Mouse (Mus musculus) forelimb bud, embryonic 11.5 days (tissue): ENCODE data around the gene Ninl.
A peak's percentile ranks its signal among the peaks of the same experiment; 100 is the strongest.

ENCODE experiments used
- DNase-seq: peaks from one replicate; pipeline ENCODE4 v3.0.0-alpha.2; 2012; ENCODE audit warnings: low read depth, low spot score

Ninl gene

DNA sequence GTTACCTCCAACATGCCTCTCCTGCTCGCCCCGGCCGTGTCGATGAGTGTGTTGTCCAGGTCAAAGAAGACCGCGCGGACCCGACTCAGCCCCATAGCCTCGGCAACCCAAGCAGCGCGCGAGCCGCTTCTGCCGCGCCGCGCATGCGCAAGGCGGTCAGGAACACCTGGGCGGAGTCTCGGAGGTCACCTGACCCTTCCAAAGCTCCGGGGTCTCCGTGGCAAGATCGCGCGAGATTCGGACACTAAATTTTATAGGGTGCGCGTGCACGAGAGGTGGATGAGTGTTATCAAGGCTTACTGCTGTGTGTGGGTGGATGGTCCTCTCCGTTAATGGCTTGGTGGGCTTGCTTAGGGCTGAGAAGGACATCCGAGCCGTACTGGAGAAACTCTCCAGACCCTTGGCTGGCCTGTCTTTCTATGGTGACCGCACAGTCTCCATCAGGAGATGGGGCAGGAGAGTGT is at the start of gene Ninl, which contains the start of gene Nanp:
Gene Ninl (minus strand): TSS at position 151 of the 464 bp plus-strand sequence.
Gene Nanp (minus strand): TSS at position 167 of the 464 bp plus-strand sequence.
- peak; percentile 97 for DNase-seq

DNA sequence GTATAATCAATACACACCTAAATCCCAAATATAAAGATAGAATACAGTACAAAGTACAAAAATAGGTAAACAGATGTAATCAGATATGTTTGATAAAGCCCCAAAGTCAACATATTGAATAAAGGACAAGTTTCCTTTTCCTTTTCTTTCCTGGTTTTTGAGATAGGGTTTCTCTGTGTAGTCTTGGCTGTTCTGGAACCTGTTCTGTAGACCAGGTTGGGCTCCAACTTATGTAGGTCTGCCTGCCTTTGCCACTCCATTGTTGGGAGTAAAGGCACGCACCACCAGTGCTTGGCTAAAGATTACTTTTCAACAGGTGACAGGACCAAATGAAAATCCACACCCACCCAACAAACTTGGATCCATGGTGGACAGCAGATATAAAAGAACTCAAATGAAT is 17.5 kb upstream of the Ninl start:
- no peak for DNase-seq

DNA sequence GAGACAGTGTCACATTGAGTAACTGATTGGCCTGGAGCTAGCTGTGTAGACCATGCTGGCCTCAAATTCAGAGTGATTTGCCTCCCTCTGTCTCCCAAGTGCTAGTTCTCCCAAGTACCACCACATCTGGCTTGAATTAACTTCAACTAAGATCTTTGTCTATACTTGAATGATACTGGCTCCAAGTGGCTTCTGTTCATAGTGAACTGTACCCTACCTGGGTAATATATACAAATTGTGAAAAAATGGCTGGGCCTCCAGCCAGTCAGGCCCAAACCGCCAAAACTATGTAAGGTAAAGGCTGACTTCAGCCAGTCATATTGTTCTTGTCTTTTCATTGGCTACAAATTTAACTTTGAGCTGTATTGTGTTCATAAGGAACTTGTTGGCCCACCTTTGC is 1.2 kb upstream of the Ninl start:
- no peak for DNase-seq

DNA sequence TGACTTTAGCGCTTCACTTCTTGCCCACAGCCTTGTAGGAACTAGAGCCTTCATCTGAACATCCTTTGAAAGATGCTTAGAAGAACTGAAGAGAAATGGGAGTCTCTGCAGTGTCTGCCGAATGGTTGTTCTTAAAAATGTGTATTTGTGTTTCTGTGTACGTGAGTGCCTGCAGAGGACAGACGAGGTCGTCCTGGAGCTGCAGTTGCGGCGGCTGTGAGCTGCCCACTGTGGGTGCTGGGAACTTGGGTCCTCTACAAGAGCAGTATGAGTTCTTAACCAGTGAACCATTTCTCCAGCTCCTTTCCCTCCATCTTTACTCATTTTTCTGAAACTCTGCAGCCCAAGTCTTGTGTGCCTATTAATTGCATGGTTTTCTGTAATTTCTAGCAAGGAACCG is 544 bp upstream of the Ninl start:
- no peak for DNase-seq

DNA sequence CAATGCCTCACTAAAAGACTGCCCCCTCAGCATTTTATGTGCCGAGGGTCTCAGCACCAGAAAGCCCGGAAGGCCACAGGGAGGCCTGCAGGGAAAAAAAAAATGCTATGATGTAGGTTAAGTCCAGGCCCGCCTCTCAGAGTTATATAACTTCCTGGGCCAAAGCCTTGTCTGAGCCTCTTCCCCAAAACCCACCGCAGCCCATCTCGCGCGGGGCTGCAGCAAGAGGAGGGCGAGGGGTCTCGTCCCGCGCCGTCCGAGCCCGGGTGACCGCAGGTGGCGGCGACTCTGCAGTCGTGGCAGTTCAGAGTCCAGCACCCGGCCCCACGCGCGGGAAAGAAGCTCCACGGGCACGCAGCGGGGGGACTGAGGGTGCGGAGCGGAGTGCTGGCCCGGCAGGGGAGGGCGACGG is 365 bp downstream of the Ninl start:
- DNase-seq = peak; percentile 23

DNA sequence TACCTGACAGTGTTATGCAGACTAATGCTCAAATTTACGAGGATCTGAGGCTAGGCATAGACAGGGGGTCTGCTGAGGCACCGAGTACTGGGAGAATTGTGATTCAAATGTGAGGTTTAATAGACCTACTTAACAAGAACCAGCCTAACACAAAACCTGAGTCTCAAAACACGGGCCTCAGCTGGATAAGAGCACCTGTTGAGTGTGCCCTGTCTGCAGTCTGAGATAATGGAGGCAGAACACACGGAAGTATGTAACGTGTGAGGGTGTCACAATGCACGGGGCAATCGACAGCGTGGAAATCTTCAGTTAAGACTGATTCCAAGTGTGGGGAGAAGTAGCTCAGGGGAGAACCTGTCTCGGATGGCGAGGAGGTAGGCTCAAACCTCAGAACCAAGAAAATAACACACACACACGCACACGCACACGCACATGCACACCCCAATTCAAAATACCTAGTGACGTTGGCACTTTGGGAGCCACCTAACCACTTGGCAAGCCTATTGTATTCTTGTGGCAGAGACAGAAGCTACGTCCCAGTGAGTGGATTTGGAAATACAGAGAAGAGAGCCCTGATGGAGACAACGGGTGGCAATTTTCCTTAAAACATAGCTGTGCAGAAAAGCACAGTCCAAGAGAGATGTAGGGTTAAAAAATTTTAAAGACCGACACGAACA is 1.2 kb downstream of the Ninl start:
- no peak for DNase-seq

DNA sequence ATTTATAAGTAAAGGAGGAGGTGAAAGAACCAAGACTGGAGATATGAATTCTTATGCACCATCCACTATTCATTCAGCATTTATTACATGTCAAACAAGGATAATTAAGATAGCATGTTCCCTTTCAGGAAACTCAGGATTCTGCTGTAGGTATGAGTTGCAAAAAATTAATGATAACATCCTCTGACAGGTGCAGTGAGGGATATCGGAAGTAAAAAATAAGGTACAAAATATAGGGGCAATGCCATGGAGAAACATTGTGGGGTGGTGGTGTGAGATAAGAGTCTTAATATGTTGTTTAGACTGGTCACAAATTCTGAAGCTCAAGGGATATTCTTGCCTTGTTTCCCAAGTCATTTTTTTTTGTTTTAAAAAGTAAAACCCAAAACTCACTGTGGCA is 1.9 kb downstream of the Ninl start:
- DNase-seq = no peak

DNA sequence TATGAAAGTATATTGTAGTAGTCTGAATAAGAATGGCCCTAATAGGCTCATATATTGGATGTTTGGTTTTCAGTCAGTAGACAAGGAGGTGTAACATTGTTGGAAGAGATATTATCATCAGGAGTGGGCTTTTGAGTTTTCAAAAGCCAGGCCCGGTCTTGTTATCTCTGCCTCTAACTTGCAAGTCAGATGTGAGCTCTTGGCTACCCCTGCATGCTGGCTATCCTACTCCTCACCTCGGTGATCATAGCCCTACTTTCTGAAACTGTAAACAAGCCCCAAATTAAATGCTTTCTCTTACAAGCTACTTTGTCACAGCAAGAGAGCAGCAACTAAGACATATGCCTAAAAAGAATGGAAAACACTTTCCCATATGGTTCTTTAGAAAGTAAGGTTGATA is 2.5 kb downstream of the Ninl start:
- no peak for DNase-seq

DNA sequence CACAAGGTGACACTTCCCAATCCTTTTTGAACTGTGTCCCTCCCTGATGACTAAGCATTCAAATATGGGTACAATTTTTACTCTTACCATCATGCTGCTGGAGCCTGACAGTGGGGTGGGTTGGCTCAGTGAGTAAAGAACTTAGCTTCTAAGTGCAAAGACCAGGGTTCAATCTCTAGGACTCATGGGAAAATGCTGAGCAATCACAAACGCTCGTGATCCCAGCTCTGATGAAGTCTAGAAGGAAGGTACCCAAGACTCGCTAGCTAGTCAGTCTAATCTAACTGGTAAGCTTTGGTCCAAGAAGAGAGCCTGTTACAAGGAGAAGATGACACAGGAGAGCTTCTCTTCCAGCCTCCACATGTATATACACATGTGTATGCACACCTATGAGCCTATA is 4.7 kb downstream of the Ninl start:
- DNase-seq = no peak

DNA sequence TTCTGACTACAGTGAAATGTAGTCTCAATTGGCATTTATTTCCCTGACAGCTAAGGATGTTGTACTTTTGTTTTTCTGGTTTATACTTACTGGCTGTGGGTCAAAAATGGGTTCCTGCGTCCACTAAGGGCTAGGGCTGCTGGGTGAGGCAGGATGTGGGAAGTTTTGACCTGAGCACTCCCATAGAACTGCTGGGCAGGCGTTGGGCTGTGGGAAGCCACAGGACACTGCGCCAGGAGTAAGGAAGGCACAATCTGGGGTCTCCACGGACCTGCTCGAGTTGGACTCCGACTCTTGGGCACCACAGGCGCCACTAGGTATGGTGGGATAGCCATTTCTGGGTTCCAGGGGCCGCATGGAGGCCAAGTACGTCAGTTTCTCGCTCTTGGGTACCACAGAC is 18.0 kb downstream of the Ninl start:
- no peak for DNase-seq

DNA sequence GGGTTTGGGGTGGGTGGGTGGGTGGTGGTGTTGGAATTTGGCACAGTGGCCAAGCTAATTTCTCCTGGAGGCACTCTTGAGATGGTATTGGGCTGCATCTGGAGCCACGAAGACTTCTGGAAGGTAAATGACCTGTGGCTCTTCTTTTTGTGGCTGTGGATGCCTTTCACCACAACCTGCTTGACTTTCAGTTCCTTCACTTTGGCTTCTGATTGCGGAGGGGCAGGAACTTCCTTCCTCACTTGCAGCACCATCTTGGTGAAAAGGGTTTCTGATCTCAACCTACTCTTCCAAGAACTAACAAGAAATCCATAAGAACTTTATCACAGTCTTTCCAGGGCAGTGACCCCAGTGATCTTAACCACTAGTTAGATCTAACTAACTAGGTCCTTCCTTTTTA is 23.9 kb downstream of the Ninl start:
- no peak for DNase-seq

DNA sequence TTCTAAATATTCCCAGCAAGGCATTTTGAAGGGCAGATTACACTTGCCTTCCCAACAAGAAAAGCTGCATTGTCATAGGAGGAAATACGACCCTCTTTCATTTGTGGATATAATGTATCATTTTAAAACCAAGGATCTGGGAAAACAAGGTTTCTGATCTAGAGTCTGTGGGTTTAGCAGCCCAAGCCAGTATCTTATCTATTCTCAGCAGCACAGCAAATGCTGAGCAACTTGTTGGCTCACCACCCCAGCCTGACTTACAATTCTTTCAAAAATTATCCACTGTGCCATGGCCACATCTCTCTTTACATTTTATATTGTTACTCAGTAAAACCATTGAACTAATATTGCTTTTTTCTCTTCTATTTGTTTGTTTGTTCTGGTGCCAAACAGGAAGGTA is 27.9 kb downstream of the Ninl start:
- no peak for DNase-seq

DNA sequence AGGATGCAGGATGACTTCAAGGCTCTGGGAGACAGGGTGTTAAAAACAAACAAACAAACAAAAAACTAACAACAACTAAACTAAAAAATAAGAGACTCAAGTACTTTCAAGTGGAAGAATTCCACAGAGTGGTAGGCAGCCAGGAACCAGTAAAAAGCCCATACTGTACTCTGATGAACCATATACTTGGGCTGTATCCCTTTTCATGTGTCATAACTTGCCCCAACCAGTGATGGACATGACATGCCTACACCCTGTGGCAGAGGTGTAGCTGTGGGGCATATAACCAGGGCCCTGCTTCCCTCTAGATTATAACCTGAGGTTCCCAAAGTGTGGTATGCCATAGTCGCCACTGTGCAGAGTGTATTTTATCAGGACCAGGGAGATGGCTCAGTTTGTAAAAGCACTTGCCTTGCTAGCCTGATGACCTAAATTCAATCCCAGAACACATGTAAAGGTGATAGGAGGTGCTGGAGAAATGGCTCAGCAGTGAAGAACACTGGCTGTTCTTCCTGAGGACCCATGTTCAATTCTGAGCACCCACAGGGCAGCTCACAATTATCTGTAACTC is 29.6 kb downstream of the Ninl start:
- no peak for DNase-seq

DNA sequence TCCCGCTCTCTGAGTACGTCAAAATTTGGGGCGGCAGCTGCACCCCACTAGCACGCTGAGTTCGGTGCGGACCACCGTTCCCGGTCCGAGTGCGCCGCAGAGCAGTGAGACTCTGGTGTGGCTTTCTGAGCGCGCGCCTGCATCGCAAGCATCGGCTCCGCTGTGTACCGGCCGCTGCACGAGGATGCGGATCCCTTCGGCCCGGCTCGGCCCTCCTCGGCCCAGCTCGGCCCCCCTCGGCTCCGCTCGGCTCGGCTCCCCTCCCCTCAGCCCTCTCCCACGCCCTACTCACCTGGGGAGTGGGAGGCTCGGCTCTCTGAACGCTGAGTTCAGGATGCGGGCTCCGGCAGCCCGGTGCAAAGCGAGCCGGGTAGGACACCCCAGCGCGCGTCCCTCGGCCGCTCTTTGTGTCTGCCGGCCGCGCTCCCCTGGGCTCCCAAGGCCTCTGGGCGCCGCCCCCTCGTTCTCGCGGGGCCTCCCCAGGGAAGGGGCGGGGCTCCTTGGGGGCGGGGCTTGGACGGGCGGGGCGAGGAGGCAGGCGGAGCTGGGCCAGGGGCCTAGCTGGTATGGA is 30.2 kb downstream of the Ninl start:
- peak; percentile 68 for DNase-seq

DNA sequence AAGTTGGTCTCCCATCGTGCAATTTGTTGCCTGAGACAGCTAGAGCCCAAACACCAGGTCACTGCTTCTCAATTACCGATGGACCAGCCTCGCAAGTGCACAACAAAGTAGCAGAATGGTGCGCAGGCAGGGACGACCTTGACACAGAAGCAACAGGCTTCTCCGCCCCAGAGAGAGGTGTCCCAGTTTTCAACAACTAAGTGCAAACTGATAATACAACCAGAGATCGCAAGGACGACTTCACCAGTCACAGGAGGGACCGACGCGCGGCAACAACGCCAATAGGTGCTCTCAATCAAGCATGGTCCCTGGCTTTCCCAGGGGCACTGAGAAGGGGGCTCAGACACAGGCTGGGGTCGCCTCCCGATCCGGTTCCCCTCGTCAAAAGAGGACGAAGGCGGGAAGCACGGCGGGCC is 30.7 kb downstream of the Ninl start:
- DNase-seq = peak; percentile 33

DNA sequence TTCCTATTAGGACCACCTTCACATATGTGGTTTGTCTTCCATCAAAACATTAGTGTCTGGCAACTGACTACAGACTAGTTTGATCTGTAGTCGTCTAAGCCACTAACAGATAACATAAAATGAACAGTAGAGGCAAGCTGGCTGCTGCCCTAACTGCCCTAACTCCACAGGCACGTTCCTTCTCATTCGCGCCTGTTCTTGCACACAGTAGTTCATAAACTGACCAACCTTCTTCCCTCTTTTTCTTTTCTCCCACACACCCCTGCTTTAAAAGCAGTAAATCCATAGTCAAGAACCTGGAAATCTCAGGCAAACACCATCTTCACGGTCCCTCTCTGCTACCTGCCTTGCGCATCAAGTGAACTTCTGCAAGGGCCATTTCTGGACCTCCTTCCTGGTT is 31.2 kb downstream of the Ninl start:
- DNase-seq = no peak

DNA sequence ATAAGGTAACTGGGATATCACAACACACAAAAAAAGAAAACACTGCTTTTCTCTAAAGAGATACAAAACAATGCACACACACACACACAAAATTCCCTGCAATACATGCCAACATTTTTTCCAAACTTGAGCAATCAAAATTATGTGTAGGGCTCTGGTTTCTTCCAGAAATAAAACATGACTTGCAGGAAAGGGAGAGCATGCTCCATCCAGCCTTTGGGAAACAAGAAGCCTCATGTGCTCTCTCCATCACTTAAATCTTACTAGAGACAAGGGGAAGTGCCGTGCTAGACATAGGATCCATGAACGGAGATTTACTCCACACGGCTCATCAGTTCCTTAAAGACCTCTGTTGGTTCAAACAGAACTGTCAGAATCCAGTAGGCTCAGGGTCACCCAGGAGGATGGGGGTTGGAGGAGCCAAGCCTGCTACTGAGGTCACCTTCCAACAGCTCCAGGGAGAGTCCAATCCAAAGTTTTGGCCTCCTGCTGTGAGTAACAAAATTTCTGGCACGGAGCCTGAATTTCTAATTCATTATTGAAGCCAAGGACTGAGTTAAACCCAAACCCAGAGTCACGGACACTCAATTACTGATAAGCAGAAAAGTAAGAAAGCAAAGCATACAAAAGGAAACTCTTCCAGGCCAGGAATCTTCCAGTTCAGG is 32.8 kb downstream of the Ninl start:
- no peak for DNase-seq

DNA sequence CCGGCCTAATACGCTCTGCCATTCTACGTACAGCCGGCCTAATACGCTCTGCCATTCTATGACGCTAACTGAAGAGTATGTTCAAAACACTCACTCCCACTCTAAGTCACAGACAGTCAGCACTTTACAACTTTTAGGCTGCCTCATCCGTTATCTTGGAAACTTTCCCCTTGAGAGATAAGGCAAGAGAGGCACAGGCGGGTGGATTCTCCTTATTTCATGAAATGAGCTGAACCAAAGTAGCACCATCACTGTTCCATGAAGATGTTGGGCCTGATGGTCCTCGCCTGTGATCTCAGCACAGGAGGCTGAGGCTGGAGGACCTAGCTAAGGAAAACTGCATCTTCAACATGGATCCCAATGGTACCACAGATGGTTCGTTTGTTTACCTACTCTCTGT is 34.8 kb downstream of the Ninl start:
- DNase-seq = no peak

DNA sequence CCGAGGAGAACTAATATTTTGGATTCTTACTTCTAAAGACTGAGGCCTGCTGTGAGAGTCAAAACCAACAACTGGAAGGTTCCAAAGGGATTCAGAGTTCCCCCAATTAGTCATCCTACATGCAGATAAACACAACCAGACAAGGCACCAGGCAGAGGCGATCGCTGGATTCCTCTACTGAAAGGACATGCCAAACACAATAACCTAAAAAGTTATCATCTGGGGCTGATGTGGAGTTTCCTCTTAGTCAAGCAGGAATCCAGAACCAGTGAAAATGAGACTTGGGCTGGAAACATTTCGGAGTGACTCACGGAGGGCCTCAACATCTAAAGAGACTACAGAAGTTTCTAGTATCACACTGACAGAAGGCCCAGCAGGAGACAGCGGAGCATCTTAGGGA is 35.4 kb downstream of the Ninl start:
- no peak for DNase-seq

DNA sequence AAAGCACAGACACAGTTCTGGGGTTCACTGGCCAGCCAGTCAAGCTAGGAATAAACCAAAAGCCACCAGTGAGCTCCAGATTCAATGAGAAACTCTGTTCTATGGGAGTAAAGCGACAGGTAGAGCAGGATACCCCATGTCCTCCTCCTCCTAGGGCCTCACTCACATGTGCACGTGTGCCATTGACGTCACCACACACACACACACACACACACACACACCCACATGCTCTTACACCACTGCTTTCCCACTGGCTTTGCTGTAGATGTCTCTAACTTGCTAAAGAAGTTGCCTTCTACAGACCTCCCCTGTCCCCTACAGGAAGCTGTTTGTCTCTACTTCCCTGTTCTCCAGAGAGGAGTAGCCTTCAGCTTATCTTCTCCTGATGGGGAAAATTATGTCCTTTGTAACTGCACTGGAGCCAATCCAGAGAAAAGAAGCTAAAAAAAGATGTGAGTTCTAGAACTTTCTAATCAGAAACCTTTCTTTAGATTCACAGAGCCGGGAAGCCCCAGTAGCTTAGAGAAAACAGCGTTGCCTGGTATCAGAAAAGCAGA is 37.5 kb downstream of the Ninl start:
- DNase-seq = no peak

DNA sequence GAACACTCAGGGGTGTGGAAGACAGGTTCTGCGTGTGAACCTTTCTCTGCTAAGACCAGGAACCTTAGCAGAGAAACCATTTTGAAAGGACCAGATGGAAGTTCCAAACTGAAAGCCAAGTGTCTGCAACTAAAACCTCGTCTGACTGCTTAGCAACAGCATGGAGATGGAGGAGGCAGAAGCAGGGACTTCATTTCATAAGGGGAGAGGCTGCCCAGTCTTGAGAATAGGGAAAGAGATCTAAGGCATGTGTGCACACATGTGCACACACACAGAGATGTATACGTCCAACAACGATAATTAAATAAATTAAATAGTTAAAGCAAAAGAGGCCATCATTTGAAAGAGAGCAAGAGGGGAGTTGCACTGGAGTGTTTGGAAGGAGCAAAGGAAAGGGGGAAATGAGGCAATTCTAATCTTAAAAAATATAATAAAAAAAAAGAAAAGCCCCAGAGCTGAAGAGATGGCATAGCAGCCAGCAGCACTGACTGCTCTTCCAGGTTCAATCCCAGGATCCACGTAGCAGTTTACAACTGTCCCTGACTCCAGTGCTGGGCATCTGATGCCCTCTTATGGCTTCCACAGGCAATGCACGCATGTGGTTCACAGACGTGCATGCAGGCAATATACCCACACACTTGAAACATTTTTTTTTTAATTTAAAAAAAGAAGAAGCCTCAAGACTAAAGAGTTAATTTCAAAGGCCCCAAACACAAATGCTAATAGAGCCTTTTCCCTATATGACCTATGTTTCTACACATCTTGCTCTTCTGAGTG is 38.6 kb downstream of the Ninl start:
- DNase-seq = peak; percentile 46

DNA sequence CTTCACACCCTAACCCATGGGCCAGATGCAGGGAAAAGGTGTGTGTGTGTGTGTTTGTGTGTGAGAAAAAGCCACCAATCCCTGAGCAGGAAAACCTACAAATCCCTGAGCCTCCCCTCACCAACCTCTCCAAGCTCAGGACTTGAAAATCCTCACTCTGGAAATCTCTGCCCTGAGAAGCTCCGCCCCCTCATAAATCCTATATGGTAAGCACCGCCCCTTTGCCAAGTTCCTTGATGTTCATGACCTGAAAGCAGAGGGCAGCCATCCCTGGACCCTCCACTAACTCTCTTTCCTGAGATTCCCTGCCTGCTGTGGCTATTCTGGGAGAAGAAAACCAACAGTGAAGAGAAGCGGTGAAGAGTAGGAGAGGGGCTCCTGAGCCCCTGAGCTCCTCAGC is 40.2 kb downstream of the Ninl start:
- peak; percentile 27 for DNase-seq
